Mouse (Mus musculus): ENCODE data around the gene Ube2n.

DNA sequence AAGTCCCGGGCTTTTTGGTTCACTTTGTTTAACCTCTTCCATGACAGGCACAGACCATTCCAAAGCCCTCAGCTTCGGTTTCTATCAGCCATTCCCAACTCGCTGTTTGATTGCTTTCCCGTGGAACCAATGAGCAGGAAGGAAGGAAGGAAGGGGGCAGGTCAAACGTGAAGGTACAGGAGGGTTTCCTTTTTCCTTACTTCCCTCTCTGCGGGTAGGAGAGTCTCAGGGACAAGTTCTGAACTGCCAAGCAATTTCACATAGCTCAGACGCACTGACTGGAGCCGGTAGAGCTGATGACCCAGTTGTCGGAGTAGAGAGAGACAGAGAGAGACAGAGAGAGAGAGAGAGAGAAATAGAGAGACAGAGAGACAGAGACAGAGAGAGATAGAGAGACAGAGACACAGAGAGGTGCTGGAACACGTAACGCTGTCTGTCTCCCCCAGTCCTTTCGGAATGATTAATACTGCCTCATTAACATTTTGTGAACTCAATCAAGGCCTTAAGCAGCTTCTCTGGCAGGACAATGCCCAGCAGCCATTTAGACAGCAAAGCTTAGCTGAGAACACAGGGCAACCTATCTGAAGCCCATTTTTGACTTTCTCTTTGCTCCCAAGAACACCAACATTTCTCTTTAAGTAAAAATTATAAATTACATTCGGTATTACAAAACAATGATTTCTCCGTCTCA lies 62.1 kb downstream of the Ube2n start:
- TF ChIP-seq CTCF (IDR thresholded peaks at IDR 0.05), result no peak
- TF ChIP-seq EP300 (IDR thresholded peaks at IDR 0.05), result no peak

Data from lung, postnatal 0 days (tissue).